Mouse (Mus musculus) adrenal gland, adult (tissue): Measurements from ENCODE around the gene Grik3.
"Not testable (repeated sequence)": the region's sequence is repeated elsewhere in the genome, so short reads cannot be mapped to it uniquely, and the experiment has no call there.

Experiments used
- DNase-seq, 2 experiments: peaks; one replicate each; pipeline ENCODE4 v3.0.0; 2022 to 2023; ENCODE audit warnings: low spot score in 1 of 2; ENCODE audit not compliant: inconsistent age in 2 of 2

Gene Grik3

DNA sequence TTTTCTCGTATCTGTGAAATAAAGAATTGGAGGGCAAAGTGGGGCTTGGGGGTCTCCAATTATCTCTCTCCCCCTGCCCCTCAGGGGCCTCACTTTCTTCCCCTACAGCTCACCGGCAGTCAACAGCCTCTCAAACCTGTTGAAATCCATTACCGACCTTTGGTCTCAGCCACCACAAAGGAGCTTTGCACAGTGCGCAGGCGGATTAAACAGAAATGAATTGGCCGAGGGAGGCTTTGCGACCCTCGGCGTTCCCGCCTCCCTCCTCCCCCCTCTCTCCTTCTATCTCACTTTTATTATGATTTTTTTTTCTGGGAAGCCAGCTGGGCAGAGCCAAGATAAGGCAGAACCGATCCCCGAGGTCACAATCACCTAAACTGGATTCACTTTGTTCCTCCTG, 97.1 kb downstream of the Grik3 start:
- DNase-seq, result no peak

DNA sequence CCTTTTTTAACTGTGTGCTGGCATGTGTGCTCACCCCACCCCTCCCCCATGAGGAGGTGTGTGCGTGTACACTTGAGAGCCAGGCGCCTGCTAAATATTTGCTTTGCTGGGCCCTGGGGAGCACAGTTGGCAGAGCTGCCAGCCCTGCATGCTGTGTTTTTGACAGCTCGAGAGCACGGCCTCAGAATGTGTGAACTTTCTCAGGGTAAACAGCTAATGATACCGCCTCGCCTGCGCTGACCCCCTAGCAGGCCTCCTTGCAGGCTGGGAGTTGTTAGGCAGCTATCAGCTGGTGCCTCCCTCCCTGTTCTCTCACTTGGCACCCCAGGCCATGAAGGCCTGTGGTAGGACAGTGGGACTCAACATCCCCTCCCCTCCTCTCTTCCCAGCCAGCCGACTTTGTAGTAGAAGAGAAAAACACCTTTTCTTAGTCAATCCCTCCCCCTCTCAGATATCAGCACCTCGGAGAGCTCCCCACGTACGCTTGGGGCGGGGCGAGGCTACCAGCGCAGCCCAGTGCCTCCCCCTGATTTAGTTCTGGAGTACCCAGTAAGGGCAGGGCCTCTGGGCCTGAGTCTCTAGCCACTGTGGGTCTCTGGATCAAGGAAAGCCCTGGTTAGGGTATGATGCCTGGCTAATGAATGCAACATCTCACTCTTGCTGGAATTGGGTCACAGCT, 99.9 kb downstream of the Grik3 start:
- DNase-seq, result peak; percentile 27 to 70

DNA sequence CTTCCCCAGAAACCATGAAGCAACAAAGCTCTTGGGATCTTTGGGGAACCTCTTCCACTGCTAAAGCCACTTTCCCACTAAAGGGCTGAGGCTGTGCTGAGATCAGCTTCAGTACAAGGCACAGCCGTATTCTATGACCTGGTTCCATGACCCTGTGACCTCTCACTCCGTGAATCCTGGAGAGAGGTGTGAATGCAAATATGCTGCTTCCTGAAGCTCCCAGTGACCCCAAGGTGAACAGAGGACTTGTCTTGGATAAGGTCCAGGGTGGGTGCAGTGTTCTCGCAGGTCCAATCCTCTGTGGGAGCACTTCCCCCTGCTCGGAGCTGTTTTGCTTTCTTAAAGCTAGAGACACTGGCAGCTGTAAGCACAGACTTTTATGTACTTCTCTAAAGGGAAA, 102.2 kb downstream of the Grik3 start:
- DNase-seq, result no peak

DNA sequence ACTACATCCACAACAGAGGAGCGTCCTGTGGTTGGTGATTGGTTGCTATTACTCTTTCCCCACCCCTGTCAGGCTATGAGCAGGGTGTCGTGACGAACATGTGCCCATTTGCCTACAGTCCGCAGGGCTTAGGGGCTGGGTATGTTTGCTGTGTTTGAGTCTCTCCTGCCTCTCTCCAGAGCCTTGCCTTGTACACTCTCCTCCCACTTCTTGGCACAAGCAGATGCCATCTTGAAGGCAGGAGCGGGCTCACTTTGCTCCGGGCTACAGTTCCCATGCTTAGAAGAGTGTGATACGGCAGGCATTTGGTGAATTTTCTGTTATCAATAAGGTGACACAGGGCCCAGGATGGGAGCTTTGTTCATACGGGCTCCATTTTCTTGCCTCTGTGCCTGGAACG, 104.5 kb downstream of the Grik3 start:
- no peak for DNase-seq

DNA sequence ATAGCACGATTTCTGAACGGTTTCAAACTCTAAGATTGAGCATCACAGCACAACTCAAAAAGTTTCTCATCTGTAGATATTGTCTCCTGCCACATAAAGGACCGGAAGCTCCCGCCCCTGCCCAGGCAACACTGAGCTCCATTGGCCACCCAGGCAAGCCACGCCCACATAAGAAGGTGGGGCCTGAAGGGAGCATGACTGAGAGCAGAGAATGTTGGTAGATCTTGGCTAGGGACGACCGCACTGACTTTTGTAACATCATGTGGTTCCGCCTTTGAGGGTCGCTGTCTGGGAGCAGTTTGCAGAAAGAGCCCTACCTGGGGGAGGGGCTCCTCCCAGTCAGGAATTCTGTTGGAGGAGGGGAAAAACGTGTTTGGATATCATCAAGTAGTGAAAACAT, 108.2 kb downstream of the Grik3 start:
- no peak for DNase-seq

DNA sequence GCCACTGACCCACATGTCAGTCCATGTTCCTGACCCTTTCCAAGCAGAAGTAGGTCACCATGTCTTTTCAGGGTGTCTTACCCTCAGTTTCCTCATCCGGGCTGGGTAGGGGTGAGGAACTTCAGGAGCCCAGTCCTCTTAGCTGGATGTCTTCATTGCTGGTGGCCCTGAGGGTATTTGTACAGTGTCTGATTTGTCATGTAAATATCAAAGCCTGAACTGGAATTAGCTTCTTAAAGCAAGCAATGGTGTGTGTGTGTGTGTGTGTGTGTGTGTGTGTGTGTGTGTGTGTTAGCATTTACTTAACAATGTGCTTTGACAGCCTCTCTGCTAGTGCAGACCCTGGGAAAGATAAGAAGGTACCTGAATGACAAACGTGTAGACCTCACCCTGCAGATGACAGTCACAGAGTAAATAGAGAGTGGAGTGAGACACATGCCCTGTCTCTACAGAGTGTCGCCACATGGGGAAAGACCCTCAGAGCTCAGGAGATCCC, 109.1 kb downstream of the Grik3 start:
- DNase-seq, result no peak

DNA sequence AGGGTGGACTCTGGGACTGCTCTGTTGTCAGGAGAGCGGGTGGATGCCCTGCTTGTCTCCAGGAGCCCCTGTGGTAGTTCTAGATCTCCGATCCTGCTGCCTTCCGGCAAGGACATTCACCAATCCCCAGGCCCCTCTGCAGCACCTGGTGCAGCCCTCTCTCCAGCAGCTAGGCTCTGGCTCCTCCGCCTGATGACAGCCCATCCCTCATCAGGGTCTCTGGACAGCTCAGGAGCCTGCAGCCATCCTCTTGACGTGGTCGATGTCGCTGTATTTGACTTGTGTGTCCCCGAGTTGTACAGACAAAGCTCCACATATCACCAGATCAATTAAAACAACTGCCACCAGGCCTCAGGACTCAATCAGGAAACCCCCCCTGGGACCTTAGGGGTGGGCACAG, 110.1 kb downstream of the Grik3 start:
- no peak for DNase-seq

DNA sequence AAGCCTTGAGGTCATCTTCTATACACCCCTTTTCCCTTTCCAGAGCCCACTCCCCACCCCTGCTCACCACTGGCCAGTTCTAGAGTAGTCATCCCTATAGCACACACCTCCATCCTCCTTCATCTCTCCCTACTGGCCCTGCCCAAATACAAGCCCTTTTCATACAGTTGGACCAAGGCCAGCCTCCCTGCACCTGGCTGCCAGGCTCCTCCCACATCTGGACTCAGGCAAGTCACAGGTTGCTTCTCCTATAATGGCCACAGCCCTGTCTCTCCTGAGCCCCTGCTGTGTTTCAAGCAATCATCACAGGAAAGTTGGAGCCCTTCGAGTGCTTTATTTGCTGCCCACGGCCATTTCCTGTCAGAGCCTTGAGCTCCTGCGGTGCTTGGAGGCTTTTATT, 110.8 kb downstream of the Grik3 start:
- no peak for DNase-seq

DNA sequence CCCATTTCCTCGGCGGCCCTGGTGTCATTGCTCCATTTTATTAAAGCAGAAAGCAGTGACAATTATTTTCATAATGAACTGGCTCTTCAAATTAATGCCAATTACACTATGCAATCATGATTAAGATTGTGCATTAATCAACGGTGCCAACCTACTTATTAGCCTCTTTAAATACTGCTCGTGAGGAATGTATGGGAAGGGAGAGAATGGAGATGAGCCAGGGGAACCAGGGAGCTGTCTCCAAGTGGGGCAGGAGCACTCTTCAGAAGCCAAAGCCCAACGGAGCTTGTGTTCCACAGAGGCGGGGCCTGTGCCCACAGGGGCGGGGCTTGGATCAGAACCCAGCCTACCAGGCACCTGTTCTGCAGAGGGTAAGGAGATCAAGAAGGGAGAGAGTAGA, 114.0 kb downstream of the Grik3 start:
- DNase-seq, result no peak

DNA sequence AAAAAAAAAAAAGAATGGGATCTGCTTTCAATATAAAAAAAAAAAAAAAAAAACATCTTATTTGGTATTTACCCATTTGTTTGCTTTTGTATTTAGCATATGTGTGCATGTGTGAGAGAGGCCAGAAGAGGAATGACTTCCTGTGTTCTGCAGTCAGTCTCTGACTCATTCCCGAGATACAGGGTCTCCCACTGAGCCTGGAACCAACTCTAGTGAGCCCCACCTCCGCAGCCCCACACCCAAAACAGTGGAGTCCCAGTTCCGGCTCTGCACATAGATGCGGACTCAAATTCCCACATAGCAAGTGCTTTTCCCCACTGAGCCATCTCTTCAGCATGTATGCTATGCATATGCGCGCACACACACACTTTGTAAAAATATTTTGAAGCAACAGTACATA, 115.6 kb downstream of the Grik3 start:
- DNase-seq, result no peak

DNA sequence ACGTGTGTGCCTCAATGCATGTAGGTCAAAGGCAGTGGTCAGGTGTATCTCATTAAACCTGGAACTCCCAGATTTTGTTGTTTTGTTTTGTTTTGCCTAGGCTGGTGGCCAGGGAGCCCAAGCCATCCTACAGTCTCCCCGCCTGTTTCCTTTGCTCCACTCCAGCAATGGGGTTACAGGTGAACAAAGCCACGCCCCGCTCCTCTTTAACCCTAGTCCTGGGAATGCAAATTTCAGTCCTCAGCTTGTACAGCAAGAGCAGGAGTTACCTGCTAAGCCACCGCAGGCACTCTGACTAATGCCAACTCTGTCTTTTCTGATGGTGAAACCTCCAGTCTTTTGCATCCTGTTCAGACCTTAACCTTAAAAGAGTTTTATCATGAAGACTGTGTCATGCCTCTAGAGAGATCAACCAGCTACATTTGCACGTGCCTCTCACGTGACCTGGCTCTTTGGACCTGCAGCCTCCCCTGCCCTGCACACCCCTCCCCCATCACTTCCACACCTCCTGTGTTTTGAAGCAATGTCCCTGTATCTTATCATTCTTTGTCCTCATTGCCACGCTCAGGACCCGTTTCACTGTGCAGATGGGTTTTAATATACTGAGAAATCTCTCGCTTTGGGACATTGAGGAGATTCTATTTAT, 117.0 kb downstream of the Grik3 start:
- no peak for DNase-seq

DNA sequence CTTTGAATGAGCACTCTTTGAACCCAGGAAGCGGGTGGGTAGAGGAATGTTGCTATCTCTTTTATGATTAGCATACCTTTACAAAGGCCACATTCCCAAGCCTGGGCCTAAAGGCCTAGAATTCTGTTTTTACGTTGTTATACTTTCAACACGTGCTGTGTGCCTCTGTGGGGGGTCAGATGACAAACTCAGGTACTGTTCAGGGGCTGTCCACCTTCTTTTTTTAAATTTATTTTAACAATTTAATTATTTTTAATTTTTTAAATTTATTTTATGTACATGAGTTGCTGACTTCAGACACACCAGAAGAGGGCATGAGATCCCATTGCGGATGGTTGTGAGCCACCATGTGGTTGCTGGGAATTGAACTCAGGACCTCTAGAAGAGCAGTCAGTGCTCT, 118.4 kb downstream of the Grik3 start:
- DNase-seq, result not testable (repeated sequence)

DNA sequence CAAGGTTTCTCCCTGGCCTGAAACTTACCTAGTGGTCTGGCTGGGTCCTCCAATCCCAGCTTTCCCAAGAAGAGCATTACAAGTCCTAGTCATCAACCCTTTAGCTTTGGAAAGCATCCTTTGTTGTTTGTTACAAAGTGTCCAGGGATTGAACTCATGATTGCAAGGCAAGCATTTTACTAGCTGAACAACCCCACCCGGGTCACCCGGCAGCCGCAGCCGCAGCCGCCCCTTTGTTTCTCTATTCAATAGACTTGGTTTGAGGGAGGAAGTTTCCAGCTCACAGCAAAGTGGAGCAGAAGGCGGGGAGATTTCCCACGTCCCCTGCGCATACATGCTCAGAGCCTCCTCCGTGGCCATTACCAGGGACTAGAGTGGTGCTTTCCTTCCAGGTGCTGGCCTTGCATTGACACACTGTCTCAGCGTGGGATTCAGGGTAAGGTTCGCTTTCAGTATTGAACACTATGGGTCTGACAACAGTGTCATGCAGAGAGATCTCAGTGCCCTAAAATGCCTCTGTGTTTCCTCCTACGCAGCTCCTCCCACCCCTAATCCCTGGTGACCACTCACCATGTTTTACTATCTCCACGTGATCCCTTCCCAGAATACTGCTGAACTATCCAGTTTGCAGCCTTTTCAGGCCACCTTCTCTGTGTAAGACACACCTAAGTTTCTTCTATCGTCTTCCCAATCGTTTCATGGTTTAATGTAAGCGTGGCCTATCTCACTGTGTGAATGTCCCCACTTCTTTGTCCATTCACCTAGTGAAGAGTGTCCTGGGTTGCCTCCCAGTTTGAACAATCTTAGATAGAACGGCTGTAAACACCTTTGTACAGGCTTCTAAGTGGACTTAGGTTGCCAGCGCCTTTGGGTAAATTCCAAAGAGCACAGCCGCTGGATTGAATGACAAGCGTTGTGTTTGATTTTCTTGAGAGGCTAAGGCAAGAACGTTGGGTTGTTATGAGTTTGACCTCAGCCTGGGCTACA, 119.1 kb downstream of the Grik3 start:
- no peak for DNase-seq

DNA sequence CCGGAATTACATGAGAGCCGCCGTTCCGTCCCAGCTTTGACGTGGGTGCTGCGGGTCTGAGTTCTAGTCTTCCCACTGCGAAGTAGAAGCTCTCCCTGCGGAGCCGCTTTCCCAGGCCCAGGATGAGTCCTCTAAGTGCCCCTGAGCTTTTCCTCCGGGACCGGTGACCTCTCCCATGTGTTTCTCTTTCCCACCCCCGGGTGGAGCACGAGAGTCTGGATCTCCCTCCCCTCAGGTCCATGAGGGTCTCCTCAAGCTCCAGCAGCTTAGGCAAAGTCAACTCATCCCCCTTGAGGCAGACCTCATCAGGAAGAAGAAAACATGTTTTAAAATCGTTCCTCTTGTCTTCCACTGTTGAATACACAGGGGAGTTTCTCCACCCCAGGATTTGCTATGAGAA, 127.4 kb downstream of the Grik3 start:
- DNase-seq, result no peak

DNA sequence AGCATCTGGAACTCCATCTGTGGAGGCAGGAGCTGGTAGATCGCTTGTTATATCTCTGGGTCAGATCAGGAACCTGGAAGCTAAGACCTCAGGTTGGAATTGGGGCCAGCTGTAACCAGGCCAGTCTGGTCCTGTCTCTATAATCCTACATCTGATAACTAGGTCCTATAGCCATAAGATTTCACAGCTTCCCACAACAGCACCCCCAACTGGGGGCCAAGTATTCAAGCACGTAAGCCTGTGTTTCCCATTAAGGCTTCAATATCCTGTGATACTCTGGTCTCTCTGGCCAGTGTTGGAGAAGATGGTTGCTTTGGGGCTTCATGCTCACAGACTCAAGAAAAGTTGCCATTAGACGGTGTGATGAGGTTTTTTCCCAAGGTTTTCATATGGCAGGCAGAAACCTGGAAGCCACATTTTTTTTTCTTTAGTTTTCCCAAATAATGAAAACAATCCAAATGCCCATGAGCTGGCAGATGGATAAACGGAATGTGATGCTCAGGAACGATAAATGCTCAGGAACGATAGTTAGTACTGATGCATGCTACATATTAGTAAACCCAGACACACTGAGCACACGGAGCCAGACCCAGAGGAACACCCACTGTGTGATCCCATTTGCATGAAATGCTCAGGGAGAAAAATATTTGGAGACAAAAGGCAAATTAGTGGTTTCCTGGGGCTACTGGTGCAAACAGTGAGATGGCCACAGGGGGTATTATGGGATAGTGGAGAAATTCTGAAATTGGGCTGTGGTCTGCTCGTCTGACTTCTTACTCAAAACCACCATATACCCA, 128.2 kb downstream of the Grik3 start:
- no peak for DNase-seq

DNA sequence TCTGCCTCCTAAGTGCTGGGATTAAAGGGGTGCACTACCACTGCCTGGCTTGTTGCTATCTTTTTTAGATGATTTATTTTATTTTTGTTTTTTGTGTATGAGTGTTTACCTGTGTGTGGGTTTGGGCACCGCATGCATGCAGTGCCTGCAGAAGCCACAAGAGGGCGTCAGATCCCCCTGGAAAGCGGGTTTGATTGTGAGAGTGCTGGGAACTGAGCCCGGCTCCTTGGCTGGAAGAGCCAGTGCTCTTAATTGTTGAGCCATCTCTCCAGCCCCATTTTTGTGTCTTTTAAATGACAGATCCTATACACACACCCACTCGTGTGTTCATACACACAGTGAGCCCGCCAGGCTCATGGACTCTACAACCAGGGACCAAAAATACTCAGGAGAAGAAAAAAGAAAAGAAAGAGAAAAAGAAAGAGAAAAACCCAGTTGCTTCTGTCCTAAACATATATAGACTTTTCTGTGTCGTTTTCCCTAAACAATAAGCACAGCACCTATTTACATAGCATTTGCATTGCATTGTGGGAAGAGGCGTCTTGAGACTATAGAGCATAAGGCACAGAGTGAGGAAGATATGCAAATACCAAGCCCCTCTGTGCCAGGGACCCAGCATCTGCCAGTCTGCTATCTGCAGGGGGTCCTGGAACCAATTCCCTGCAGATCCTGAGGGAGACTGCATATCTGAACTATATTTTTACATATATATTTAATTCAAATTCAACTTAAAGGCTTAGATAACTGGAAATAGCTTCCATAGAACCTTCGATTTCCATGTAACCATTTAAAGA, 134.6 kb downstream of the Grik3 start:
- DNase-seq, result no peak

DNA sequence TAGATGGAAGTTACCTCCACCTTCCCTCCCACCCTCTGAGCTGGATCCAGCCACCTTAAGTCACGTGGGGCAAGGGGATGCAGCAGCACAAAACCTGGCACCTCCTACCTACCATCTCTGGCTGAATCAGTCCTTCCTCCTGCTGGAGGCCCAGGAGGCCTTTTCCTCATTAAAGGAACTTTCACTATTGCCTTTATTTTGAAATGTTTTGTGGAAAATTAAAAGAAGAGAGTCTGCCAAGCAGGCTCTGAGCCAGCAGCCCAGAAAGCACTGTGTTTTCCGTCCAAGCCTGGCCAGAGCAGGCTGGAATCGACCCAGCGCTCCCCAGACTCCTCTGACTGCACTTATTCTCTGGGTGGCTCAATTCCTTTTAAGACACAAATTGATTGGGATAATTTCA, 139.0 kb downstream of the Grik3 start:
- peak in 1 of 2 experiments; percentile 59 for DNase-seq

DNA sequence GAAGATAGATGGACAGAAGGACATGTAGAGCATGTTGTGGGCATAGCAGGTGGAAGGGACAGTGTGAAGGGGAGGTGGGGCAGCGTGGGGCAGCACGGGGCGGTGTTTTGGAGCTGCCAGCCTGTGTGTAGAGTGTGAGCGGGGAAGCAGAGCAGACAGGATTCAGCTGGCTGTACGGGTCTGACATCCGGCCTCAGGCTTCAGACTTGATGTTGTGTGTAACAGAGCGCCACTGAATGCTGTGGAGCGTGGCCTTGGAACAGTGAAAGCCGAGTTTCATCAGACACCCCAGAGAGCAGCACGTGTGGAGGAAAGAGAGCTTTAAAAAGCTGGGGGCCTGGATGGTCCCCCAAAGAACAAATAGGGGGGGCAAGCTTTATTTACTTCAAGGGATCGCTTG, 144.5 kb downstream of the Grik3 start:
- DNase-seq, result no peak

DNA sequence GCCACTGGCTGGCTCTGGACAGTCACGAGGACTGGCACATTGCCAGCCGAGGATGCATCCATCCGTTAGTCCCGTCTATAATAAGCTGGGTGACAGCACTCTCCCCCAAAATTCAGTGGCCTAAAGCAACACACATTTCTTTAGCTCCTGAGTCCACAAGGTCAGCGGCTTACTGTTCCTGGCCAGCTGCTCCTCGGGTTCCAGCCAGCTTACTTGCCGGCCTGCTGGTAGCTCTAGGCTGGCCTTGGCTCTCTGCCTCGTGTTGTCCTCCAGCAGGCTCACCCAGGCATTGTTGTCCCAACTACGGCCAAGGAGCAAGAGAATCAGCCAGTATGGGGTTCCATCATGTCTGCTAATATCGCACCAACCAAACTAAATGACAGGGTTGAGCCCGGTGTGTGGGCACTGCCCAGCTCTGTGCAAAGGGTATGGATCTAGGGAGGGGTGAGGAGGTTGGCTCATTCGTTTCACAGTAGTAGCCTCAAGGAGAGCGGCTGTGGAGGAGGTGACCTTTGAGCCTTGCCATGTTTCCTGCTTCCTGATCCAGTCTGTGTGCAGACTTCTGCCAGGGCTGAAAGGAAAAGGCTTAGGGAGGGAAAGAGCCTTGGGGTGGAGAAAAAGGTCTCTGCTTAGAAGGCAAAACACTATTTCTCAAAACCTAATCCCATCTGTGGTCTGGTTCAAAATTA, 146.3 kb downstream of the Grik3 start:
- peak; percentile 64 to 91 for DNase-seq

DNA sequence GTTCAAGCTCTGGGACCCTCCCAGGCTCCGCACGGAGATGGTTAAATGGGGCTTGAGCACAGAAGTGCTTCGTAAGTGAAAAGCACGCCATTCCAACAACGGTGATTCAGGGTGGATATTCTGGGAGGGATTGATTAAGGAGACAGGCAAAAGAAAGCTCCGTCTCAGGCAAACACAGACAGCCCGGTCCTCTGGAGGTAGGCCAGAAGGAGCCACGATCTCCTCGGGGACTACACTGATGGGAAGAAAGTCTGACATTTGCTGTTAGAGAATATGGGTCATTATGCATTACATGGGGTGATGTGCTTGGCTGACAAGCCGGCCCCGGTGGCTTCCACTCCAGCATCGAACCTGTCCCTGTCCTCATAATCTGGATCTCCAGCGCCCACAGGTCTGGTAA, 146.9 kb downstream of the Grik3 start:
- DNase-seq, result no peak
